Mouse (Mus musculus): ENCODE measurements around the gene B130006D01Rik. TPM values are rescaled to one million over a fixed set of nuclear protein-coding genes. Genes with fewer than 3 reads are reported as not detected.

The B130006D01Rik gene
- 1.6 and 2.1 TPM in 2 replicates for polyA plus RNA-seq (2012; ENCODE audit: insufficient read depth, insufficient read length, missing spikeins)

DNA sequence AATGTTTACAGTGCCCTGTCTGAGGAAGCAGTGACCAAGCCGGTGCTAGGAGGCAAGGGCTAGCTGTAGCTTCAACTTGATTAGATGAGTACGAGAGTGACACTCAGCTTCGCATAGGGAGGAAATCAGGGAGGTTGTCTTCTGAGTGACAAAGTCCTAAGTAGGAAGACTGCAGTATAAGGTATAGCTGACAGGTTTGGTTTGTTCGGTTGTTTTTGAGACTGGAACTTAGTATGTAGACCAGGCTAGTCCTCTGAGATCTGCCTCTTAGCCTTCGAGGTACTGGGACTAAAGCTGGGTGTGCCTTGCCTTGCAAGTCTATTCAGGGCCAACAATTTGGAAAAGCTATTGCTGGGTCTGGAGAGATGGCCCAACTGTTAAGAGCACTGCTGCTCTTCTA, at the start of gene B130006D01Rik:
Gene B130006D01Rik, plus strand, starts transcription at position 301 of the 400 bp plus-strand sequence.
- Histone ChIP-seq H3K4me1 (ENCODE audit: control insufficient read depth, insufficient read depth, low read length) (peaks cover 13% of the 10 kb centered on the region), H3K27ac (ENCODE audit: insufficient read depth, low read depth, low read length) (no peak within 1 kb of the TSS), H3K4me3 (ENCODE audit: insufficient read depth, low read length) (no peak within 1 kb of the TSS)
- no peak for TF ChIP-seq CTCF (IDR thresholded peaks at IDR 0.05; ENCODE audit: low read depth, low read length)
- TF ChIP-seq POLR2A (IDR thresholded peaks at IDR 0.05; ENCODE audit: borderline replicate concordance, low read depth, low read length): no peak

DNA sequence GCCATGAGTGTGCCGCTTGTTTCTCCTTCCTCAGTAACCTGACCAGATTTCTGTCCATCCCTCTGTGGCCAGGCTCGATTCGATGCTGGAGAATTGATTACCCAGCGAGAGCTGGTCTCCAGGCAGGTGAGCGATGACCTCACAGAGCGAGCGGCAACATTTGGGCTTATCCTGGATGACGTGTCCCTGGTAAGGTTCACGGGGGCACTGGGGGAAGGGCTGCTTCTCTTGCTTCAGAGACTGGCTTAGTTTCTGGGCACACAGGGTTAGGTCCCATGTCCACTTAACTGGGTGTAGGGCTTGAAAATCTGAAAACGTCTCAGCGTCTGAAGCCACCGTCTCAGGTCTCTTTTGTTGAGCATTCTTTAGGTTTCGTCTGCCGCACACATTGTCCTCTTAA, 47.9 kb upstream of the B130006D01Rik start:
- no peak overlapping the region for H3K27ac ChIP-seq (ENCODE audit: insufficient read depth, low read depth, low read length)
- no peaks in the 10 kb centered on the region for H3K4me1 ChIP-seq (ENCODE audit: control insufficient read depth, insufficient read depth, low read length)
- no peak overlapping the region for H3K4me3 ChIP-seq (ENCODE audit: insufficient read depth, low read length)
- TF ChIP-seq POLR2A (IDR thresholded peaks at IDR 0.05; ENCODE audit: borderline replicate concordance, low read depth, low read length): no peak
- no peak for TF ChIP-seq CTCF (IDR thresholded peaks at IDR 0.05; ENCODE audit: low read depth, low read length)

DNA sequence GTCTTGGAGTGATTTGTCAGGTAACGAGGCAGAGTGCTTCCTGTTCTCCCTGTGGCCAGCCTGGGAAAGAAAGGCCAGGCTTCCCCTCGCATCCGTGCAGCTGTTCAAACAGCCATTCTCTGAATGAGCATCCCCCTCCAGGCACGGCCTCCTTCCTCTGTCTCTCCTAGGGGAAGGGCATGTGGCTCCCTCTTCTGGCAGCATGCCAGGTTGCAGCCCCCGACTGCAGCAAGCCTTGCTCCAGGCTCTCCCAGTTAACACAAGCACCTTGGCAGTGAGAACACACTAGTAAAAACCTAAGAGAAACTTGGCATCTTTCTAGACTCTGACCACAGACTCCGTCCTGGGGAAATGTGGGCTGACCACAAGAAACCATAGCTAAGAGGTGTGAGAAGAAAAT, 47.1 kb upstream of the B130006D01Rik start:
- no peak for TF ChIP-seq POLR2A (IDR thresholded peaks at IDR 0.05; ENCODE audit: borderline replicate concordance, low read depth, low read length)
- TF ChIP-seq CTCF (IDR thresholded peaks at IDR 0.05; ENCODE audit: low read depth, low read length): peak; percentile 15; the same call in 1 of the 2 replicates
- H3K27ac ChIP-seq (ENCODE audit: insufficient read depth, low read depth, low read length): no peak overlapping the region
- H3K4me3 ChIP-seq (ENCODE audit: insufficient read depth, low read length): no peak overlapping the region
- H3K4me1 ChIP-seq (ENCODE audit: control insufficient read depth, insufficient read depth, low read length): no peaks in the 10 kb centered on the region

DNA sequence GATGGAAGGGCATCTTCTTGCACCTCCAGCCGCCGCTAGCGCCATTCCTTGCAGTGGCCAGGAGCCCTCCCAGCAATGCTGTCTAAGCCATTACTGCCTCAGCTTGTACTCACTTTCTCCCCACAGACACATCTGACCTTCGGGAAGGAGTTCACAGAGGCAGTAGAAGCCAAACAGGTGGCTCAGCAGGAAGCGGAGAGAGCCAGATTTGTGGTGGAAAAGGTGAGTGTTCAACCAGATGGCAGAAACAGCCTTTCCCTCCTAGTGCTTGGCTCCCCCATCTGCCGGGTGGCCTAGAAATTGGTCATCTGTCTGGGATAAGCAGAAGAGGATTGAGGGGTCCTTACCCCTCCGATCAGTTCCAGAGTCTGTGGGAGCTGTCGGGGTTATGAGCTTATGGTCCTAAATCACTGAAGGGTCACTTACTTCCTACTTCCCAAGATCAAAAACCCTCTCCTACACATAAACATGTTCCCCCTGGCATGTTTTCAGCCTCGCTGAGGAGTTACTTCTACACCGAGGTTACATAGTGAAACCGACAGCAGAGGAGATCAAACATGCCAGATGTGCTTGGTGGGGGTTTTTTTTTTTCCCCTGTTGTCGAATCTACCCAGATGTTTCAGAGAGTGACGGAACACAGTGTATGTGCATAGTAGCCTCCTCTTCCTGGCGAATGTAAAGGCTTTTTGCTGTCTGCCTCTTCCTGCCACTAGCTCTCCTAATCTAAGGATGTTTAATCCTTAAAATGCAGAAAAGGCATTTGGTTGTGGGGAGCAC, 45.3 kb upstream of the B130006D01Rik start:
- H3K27ac ChIP-seq (ENCODE audit: insufficient read depth, low read depth, low read length): no peak overlapping the region
- no peaks in the 10 kb centered on the region for H3K4me1 ChIP-seq (ENCODE audit: control insufficient read depth, insufficient read depth, low read length)
- TF ChIP-seq POLR2A (IDR thresholded peaks at IDR 0.05; ENCODE audit: borderline replicate concordance, low read depth, low read length) (no peak), CTCF (IDR thresholded peaks at IDR 0.05; ENCODE audit: low read depth, low read length) (no peak)
- H3K4me3 ChIP-seq (ENCODE audit: insufficient read depth, low read length): no peak overlapping the region

DNA sequence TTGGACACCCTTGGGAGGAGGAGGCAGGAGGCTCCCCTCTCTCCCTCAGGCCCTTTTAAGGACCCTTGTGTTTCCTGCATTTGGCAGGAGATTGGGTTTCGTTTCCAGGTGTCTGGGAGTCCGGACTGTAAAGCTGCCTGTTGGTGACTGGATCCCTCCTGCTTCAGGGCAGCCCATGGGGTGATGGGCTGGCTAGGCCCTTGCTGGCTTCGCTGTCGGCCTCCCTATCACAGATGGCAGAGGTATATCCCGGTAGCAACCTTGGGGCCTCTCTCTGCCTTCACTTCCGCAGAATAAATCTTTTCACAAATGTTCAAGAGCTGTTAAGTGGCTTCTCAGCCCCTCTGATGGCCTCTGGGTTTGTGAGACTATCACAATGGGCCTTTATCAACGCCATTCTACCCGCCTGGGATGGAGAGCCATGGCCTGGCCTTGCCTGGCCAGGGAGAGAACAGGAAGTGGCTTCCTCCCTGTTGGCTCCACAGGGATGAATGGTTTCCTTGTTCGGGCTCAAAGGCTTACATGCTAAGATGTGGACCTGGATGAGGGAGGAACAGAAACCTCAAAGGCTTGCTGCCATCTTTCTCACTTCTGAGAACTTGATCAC, 41.3 kb upstream of the B130006D01Rik start:
- Histone ChIP-seq H3K27ac (ENCODE audit: insufficient read depth, low read depth, low read length) (no peak overlapping the region), H3K4me3 (ENCODE audit: insufficient read depth, low read length) (no peak overlapping the region), H3K4me1 (ENCODE audit: control insufficient read depth, insufficient read depth, low read length) (peaks cover 4% of the 10 kb centered on the region)
- TF ChIP-seq POLR2A (IDR thresholded peaks at IDR 0.05; ENCODE audit: borderline replicate concordance, low read depth, low read length): no peak
- TF ChIP-seq CTCF (IDR thresholded peaks at IDR 0.05; ENCODE audit: low read depth, low read length): no peak

DNA sequence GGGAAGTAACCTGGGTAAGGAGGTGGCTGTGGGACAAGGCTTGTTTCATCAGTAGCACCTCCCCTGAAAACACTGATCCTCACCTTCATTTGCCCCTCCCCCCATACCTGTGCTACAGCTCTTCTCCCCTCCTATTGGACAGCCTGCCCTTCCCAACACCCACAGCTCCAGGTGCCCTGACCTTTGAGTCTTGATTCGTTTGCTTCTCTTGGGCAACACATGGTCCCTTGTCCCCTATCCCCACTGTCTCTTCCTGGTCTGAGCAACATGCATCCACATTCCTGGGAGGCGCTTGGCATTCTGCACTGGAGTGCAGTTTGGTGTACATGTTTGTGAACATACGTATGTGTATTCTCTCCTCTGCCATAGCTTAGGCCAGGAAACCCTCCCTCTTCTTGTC, 40.4 kb upstream of the B130006D01Rik start:
- H3K27ac ChIP-seq (ENCODE audit: insufficient read depth, low read depth, low read length): no peak overlapping the region
- TF ChIP-seq POLR2A (IDR thresholded peaks at IDR 0.05; ENCODE audit: borderline replicate concordance, low read depth, low read length) (no peak), CTCF (IDR thresholded peaks at IDR 0.05; ENCODE audit: low read depth, low read length) (no peak)
- no peak overlapping the region for H3K4me3 ChIP-seq (ENCODE audit: insufficient read depth, low read length)
- peaks cover 9% of the 10 kb centered on the region for H3K4me1 ChIP-seq (ENCODE audit: control insufficient read depth, insufficient read depth, low read length)

DNA sequence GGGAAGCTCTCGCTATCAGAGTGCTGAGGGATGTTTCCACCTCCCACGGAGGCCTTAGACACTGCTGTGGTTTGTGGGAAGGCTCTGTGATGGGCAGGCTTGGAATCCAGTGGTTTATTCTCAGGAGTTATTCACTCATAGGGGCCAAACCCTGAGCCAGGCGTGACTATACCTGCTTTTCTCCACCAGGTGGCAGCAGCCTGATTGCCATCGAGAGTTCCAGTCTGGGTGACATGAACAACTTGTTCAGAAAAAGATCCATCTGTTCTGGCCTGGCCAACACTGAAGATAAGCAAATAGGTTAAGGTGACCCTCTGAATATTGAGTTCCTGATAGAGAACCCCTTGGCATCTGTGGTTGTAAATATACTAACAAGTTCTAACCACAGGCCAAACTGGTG, 37.4 kb upstream of the B130006D01Rik start:
- Histone ChIP-seq H3K27ac (ENCODE audit: insufficient read depth, low read depth, low read length) (no peak overlapping the region), H3K4me1 (ENCODE audit: control insufficient read depth, insufficient read depth, low read length) (peaks cover 33% of the 10 kb centered on the region), H3K4me3 (ENCODE audit: insufficient read depth, low read length) (no peak overlapping the region)
- peak; percentile 73 for TF ChIP-seq CTCF (IDR thresholded peaks at IDR 0.05; ENCODE audit: low read depth, low read length)
- no peak for TF ChIP-seq POLR2A (IDR thresholded peaks at IDR 0.05; ENCODE audit: borderline replicate concordance, low read depth, low read length)

DNA sequence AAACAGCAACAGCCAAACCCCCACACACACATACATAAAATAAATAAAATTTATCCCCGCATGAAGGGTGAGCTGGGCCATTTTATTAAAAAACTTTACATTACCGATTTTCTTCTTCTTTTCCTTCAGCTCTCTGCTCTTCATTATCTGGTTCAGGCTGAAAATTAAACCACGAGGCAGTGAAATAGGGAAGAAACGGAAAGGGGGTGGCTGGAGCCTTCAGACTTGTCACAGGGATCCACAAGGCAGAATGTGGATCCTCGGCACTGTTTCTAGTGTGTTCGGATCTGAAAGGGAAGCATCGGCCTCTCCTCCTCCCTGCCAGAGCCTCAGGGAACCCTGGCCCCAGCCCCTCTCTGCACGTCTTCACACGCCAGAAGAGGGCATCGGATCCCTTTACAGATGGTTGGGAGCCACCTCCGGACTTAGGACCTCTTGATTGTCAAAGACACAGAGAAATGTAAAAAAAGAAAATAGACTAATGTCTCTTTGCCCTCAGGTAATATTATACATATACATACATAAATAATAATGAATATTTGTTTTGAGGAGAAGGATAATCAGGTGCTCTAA, 36.2 kb upstream of the B130006D01Rik start:
- peaks cover 38% of the 10 kb centered on the region for H3K4me1 ChIP-seq (ENCODE audit: control insufficient read depth, insufficient read depth, low read length)
- H3K27ac ChIP-seq (ENCODE audit: insufficient read depth, low read depth, low read length): peak overlapping the region; percentile 52
- peak; percentile 43 for TF ChIP-seq CTCF (IDR thresholded peaks at IDR 0.05; ENCODE audit: low read depth, low read length)
- no peak for TF ChIP-seq POLR2A (IDR thresholded peaks at IDR 0.05; ENCODE audit: borderline replicate concordance, low read depth, low read length)
- H3K4me3 ChIP-seq (ENCODE audit: insufficient read depth, low read length): no peak overlapping the region

DNA sequence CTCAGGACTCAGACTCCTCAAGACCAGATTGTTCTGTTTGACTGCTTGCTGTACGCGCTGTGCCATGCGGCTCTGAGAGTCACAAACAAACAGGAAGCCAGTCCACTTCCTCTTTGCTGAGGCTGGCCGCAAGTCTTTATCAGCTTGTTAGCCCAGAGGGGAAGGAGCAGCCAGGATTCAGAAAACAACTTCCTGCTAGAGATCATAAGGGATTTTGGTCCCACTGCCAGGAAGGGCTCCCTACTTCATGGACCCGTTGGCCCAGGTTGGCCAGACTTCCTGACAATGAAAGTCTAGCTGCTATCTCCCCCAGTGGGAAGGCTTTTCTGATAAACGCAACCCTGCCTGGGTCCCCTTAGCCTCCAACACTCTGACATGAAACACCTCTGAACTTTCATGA, 34.9 kb upstream of the B130006D01Rik start:
- H3K27ac ChIP-seq (ENCODE audit: insufficient read depth, low read depth, low read length): peak overlapping the region; percentile 96
- peak overlapping the region; percentile 28 for H3K4me3 ChIP-seq (ENCODE audit: insufficient read depth, low read length)

DNA sequence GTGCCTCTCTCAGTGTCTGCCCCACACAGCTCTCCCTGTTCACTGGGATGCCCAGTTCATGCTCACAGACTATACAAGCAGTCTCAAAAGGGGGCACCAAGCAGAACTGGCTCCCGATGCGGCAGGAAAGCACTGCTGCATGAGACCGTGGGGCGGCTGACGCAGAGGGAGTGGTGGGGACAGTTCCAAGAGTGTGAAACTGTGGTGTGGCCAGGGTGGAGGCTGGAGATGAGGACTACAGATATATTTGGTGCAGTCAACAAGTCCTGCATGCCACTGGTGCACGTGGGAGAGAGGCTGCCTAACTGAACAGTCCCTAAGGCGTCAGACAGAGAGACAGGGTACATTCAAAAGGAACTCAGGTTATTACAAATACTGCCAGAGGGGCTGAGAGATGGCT, 34.4 kb upstream of the B130006D01Rik start:
- no peak for TF ChIP-seq CTCF (IDR thresholded peaks at IDR 0.05; ENCODE audit: low read depth, low read length)
- no peak for TF ChIP-seq POLR2A (IDR thresholded peaks at IDR 0.05; ENCODE audit: borderline replicate concordance, low read depth, low read length)
- H3K4me1 ChIP-seq (ENCODE audit: control insufficient read depth, insufficient read depth, low read length): peaks cover 38% of the 10 kb centered on the region
- H3K27ac ChIP-seq (ENCODE audit: insufficient read depth, low read depth, low read length): peak overlapping the region; percentile 96
- peak overlapping the region; percentile 20 for H3K4me3 ChIP-seq (ENCODE audit: insufficient read depth, low read length)

More for the DNA sequence above, 34.9 kb upstream of the B130006D01Rik start:
- TF ChIP-seq CTCF (IDR thresholded peaks at IDR 0.05; ENCODE audit: low read depth, low read length) (no peak), POLR2A (IDR thresholded peaks at IDR 0.05; ENCODE audit: borderline replicate concordance, low read depth, low read length) (no peak)
- H3K4me1 ChIP-seq (ENCODE audit: control insufficient read depth, insufficient read depth, low read length): peaks cover 38% of the 10 kb centered on the region

Data from bone marrow macrophage, adult 2 months (primary cell).